Mouse (Mus musculus): ENCODE results near the gene Polr2h. TPM values are rescaled to one million over a fixed set of nuclear protein-coding genes. Genes with fewer than 3 reads are reported as not detected.

Polr2h gene
- polyA plus RNA-seq, 1 experiment from 2014 or later: 118 TPM

- no peak for ATAC-seq (ENCODE audit: insufficient number of reproducible peaks, insufficient read depth, low FRiP score, low TSS enrichment, low read depth)
- no peak overlapping the region for H3K27ac ChIP-seq
- 74% methylated on average over 9 of the region's 9 CpGs for WGBS
- H3K4me2 ChIP-seq: no peak overlapping the region
- H3K36me3 ChIP-seq: peaks cover 64% of the 10 kb centered on the region
- no peak overlapping the region for H3K9ac ChIP-seq (replicated peaks)
- no peaks in the 10 kb centered on the region for H3K27me3 ChIP-seq
- H3K9me3 ChIP-seq: no peaks in the 10 kb centered on the region
- H3K4me1 ChIP-seq (replicated peaks): peaks cover 28% of the 10 kb centered on the region
- no peak overlapping the region for H3K4me3 ChIP-seq (replicated peaks)
These were observed 5.3 kb upstream of the Polr2h start for GRCm38 (mm10) chr16:20712190-20712589.

- 90% methylated on average over 7 of the region's 7 CpGs for WGBS
- Histone ChIP-seq H3K9me3 (no peaks in the 10 kb centered on the region), H3K27ac (no peak overlapping the region), H3K4me2 (no peak overlapping the region), H3K9ac (replicated peaks) (no peak overlapping the region), H3K4me3 (replicated peaks) (no peak overlapping the region), H3K36me3 (peaks cover 57% of the 10 kb centered on the region), H3K27me3 (no peaks in the 10 kb centered on the region), H3K4me1 (replicated peaks) (peaks cover 28% of the 10 kb centered on the region)
- ATAC-seq (ENCODE audit: insufficient number of reproducible peaks, insufficient read depth, low FRiP score, low TSS enrichment, low read depth): no peak
These were observed 4.6 kb upstream of the Polr2h start for GRCm38 (mm10) chr16:20712889-20713288.

- Histone ChIP-seq H3K36me3 (peaks cover 42% of the 10 kb centered on the region), H3K4me2 (peak overlapping the region; percentile 88), H3K27me3 (no peaks in the 10 kb centered on the region), H3K27ac (no peak overlapping the region), H3K9ac (replicated peaks) (peak overlapping the region; percentile 80; the same call in 1 of the 2 replicates), H3K9me3 (no peaks in the 10 kb centered on the region), H3K4me3 (replicated peaks) (peak overlapping the region; percentile 66), H3K4me1 (replicated peaks) (peaks cover 35% of the 10 kb centered on the region)
- 46% methylated on average over 11 of the region's 11 CpGs for WGBS
- no peak for ATAC-seq (ENCODE audit: insufficient number of reproducible peaks, insufficient read depth, low FRiP score, low TSS enrichment, low read depth)
These were observed 3.0 kb upstream of the Polr2h start for GRCm38 (mm10) chr16:20714307-20715080.

GRCm38 (mm10) chr16:20715161-20715560, 2.3 kb upstream of the Polr2h start:
- peak overlapping the region; percentile 88 for H3K4me2 ChIP-seq
- H3K27me3 ChIP-seq: no peaks in the 10 kb centered on the region
- peak overlapping the region; percentile 97; the same call in 1 of the 2 replicates for H3K27ac ChIP-seq
- 58% methylated on average over 2 of the region's 2 CpGs for WGBS
- peak overlapping the region; percentile 80 for H3K9ac ChIP-seq (replicated peaks)
- H3K4me1 ChIP-seq (replicated peaks): peaks cover 35% of the 10 kb centered on the region
- peak overlapping the region; percentile 66 for H3K4me3 ChIP-seq (replicated peaks)
- H3K9me3 ChIP-seq: no peaks in the 10 kb centered on the region
- ATAC-seq (ENCODE audit: insufficient number of reproducible peaks, insufficient read depth, low FRiP score, low TSS enrichment, low read depth): no peak
- peaks cover 41% of the 10 kb centered on the region for H3K36me3 ChIP-seq

- H3K4me1 ChIP-seq (replicated peaks): peaks cover 35% of the 10 kb centered on the region
- under 1% methylated on average over 12 of the region's 12 CpGs for WGBS
These were observed 1.9 kb upstream of the Polr2h start for GRCm38 (mm10) chr16:20715566-20715965.

GRCm38 (mm10) chr16:20715976-20716840, 1.3 kb upstream of the Polr2h start:
- no peaks in the 10 kb centered on the region for H3K9me3 ChIP-seq
- H3K27me3 ChIP-seq: no peaks in the 10 kb centered on the region
- under 1% methylated on average over 68 of the region's 68 CpGs for WGBS
- peaks cover 41% of the 10 kb centered on the region for H3K36me3 ChIP-seq
- H3K4me2 ChIP-seq: peak overlapping the region; percentile 88
- peaks cover 35% of the 10 kb centered on the region for H3K4me1 ChIP-seq (replicated peaks)
- H3K4me3 ChIP-seq (replicated peaks): peak overlapping the region; percentile 66
- peak overlapping the region; percentile 80 for H3K9ac ChIP-seq (replicated peaks)
- peak overlapping the region; percentile 97 for H3K27ac ChIP-seq
- peak; percentile 84 for ATAC-seq (ENCODE audit: insufficient number of reproducible peaks, insufficient read depth, low FRiP score, low TSS enrichment, low read depth)

More at GRCm38 (mm10) chr16:20715566-20715965, 1.9 kb upstream of the Polr2h start:
- H3K4me3 ChIP-seq (replicated peaks): peak overlapping the region; percentile 66
- peaks cover 41% of the 10 kb centered on the region for H3K36me3 ChIP-seq
- peak overlapping the region; percentile 97 for H3K27ac ChIP-seq
- ATAC-seq (ENCODE audit: insufficient number of reproducible peaks, insufficient read depth, low FRiP score, low TSS enrichment, low read depth): peak; percentile 16
- H3K9me3 ChIP-seq: no peaks in the 10 kb centered on the region
- H3K9ac ChIP-seq (replicated peaks): peak overlapping the region; percentile 80
- no peaks in the 10 kb centered on the region for H3K27me3 ChIP-seq
- peak overlapping the region; percentile 88 for H3K4me2 ChIP-seq

GRCm38 (mm10) chr16:20716841-20717180, 654 bp upstream of the Polr2h start:
- peak overlapping the region; percentile 88 for H3K4me2 ChIP-seq
- peak overlapping the region; percentile 66 for H3K4me3 ChIP-seq (replicated peaks)
- H3K27ac ChIP-seq: peak overlapping the region; percentile 97
- peaks cover 35% of the 10 kb centered on the region for H3K4me1 ChIP-seq (replicated peaks)
- no peaks in the 10 kb centered on the region for H3K27me3 ChIP-seq
- under 1% methylated on average over 8 of the region's 8 CpGs for WGBS
- H3K36me3 ChIP-seq: peaks cover 41% of the 10 kb centered on the region
- H3K9me3 ChIP-seq: no peaks in the 10 kb centered on the region
- peak overlapping the region; percentile 80 for H3K9ac ChIP-seq (replicated peaks)
- peak; percentile 1; the same call in 1 of the 2 replicates for ATAC-seq (ENCODE audit: insufficient number of reproducible peaks, insufficient read depth, low FRiP score, low TSS enrichment, low read depth)

GRCm38 (mm10) chr16:20717978-20718670, 659 bp downstream of the Polr2h start:
- peaks cover 35% of the 10 kb centered on the region for H3K4me1 ChIP-seq (replicated peaks)
- no peaks in the 10 kb centered on the region for H3K27me3 ChIP-seq
- H3K9me3 ChIP-seq: no peaks in the 10 kb centered on the region
- peak; percentile 13 for ATAC-seq (ENCODE audit: insufficient number of reproducible peaks, insufficient read depth, low FRiP score, low TSS enrichment, low read depth)
- H3K27ac ChIP-seq: peak overlapping the region; percentile 97
- H3K4me3 ChIP-seq (replicated peaks): peak overlapping the region; percentile 66
- peaks cover 36% of the 10 kb centered on the region for H3K36me3 ChIP-seq
- peak overlapping the region; percentile 80 for H3K9ac ChIP-seq (replicated peaks)
- WGBS: 3% methylated on average over 18 of the region's 18 CpGs
- peak overlapping the region; percentile 88 for H3K4me2 ChIP-seq

GRCm38 (mm10) chr16:20721808-20722207, 4.3 kb downstream of the Polr2h start:
- no peak for ATAC-seq (ENCODE audit: insufficient number of reproducible peaks, insufficient read depth, low FRiP score, low TSS enrichment, low read depth)
- WGBS: 86% methylated on average over 10 of the region's 10 CpGs

GRCm38 (mm10) chr16:20722736-20723135, 5.3 kb downstream of the Polr2h start:
- Histone ChIP-seq H3K4me2 (no peak overlapping the region), H3K9ac (replicated peaks) (no peak overlapping the region), H3K4me1 (replicated peaks) (peaks cover 22% of the 10 kb centered on the region), H3K27me3 (no peaks in the 10 kb centered on the region), H3K4me3 (replicated peaks) (no peak overlapping the region), H3K27ac (no peak overlapping the region), H3K9me3 (no peaks in the 10 kb centered on the region), H3K36me3 (peaks cover 31% of the 10 kb centered on the region)
- ATAC-seq (ENCODE audit: insufficient number of reproducible peaks, insufficient read depth, low FRiP score, low TSS enrichment, low read depth): no peak
- 54% methylated on average over 4 of the region's 4 CpGs for WGBS

More at GRCm38 (mm10) chr16:20721808-20722207, 4.3 kb downstream of the Polr2h start:
- Histone ChIP-seq H3K9me3 (no peaks in the 10 kb centered on the region), H3K4me3 (replicated peaks) (no peak overlapping the region), H3K4me1 (replicated peaks) (peaks cover 25% of the 10 kb centered on the region), H3K27ac (no peak overlapping the region), H3K27me3 (no peaks in the 10 kb centered on the region), H3K9ac (replicated peaks) (no peak overlapping the region), H3K36me3 (peaks cover 31% of the 10 kb centered on the region), H3K4me2 (no peak overlapping the region)

- Histone ChIP-seq H3K4me2 (no peak overlapping the region), H3K4me3 (replicated peaks) (no peak overlapping the region), H3K36me3 (peaks cover 31% of the 10 kb centered on the region), H3K4me1 (replicated peaks) (peaks cover 22% of the 10 kb centered on the region), H3K27ac (no peak overlapping the region), H3K27me3 (no peaks in the 10 kb centered on the region), H3K9me3 (no peaks in the 10 kb centered on the region), H3K9ac (replicated peaks) (no peak overlapping the region)
- no peak for ATAC-seq (ENCODE audit: insufficient number of reproducible peaks, insufficient read depth, low FRiP score, low TSS enrichment, low read depth)
- 25% methylated on average over 4 of the region's 4 CpGs for WGBS
These were observed 5.8 kb downstream of the Polr2h start for GRCm38 (mm10) chr16:20723247-20723646.
